Mouse (Mus musculus): ENCODE data around the gene Lama1. TPM values are rescaled to one million over a fixed set of nuclear protein-coding genes. Genes with fewer than 3 reads are reported as not detected.
"Not testable (repeated sequence)": the region's sequence is repeated elsewhere in the genome, so short reads cannot be mapped to it uniquely, and the experiment has no call there.

The Lama1 gene
- total and polyA plus RNA-seq, 2 experiments from 2014 or later: 0.03 to 0.11 TPM

DNA sequence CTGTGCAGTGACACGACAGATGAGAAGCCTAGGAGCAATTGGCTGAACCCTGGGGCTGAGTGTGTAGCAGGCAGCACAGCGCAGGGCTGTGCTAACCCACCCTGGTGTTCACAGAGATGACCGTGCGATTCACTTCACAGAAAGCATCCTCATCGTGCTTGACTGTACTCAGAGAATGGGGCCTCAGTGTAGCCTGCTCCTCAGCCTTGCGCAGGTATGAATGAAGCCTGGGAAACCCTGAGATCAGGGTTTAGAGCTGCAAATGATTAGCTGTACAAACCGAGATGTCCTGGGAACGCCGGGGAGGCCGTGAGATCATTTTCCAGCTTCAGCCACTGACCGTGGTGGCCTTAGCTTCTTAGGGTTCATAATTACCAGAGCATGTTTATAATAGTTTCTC, 29.5 kb downstream of the Lama1 start:
- no peak for DNase-seq (ENCODE audit: low spot score)
- H3K27ac ChIP-seq (ENCODE audit: low read depth): no peak overlapping the region
- H3K27me3 ChIP-seq (ENCODE audit: control insufficient read depth, insufficient read depth, low read length): 0 out of 2 replicates have a peak, but pooled peaks cover 7% of the 10 kb centered on the region
- H3K4me3 ChIP-seq (ENCODE audit: low read depth, low read length): no peak overlapping the region
- H3K4me2 ChIP-seq (ENCODE audit: low read depth, low read length): no peak overlapping the region
- 0 out of 2 replicates have a peak, but pooled peaks cover 5% of the 10 kb centered on the region for H3K4me1 ChIP-seq (ENCODE audit: control insufficient read depth, insufficient read depth)
- TF ChIP-seq EP300 (IDR thresholded peaks at IDR 0.05; ENCODE audit: low read depth) (no peak), CTCF (IDR thresholded peaks at IDR 0.05; ENCODE audit: low read depth) (no peak)
- ATAC-seq (ENCODE audit: insufficient read depth, low read depth): no peak
- 89% methylated on average over 11 of the region's 11 CpGs for WGBS
- no peaks in the 10 kb centered on the region for H3K9me3 ChIP-seq (replicated peaks; ENCODE audit: control insufficient read depth, low read length)
- no peak overlapping the region for H3K9ac ChIP-seq (replicated peaks; ENCODE audit: low read depth, low read length)
- no peaks in the 10 kb centered on the region for H3K36me3 ChIP-seq (replicated peaks; ENCODE audit: control insufficient read depth, insufficient read depth, low read length)

DNA sequence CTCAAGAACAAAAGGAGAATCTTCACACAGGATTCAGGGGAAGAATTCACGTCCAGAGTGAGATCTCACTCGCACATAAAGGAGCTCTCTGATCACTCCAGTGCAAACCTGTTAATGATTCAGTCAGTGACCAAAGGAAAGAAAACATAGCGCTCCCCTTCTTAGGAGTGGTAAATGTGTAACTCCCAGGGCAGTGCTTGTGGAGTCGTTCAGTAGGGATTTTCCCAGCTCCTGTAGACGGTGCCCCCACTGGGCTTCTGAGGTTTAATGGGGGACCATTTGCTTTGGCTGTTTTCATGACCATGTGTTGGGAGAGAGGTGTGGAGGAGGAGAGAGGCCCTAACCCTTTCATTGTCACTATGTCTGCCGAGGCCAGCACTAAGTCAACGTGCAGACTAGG, 31.7 kb downstream of the Lama1 start:
- H3K4me2 ChIP-seq (ENCODE audit: low read depth, low read length): no peak overlapping the region
- H3K9me3 ChIP-seq (replicated peaks; ENCODE audit: control insufficient read depth, low read length): no peaks in the 10 kb centered on the region
- 0 out of 2 replicates have a peak, but pooled peaks cover 7% of the 10 kb centered on the region for H3K27me3 ChIP-seq (ENCODE audit: control insufficient read depth, insufficient read depth, low read length)
- 69% methylated on average over 7 of the region's 7 CpGs for WGBS
- 0 out of 2 replicates have a peak, but pooled peaks cover 5% of the 10 kb centered on the region for H3K4me1 ChIP-seq (ENCODE audit: control insufficient read depth, insufficient read depth)
- no peak for DNase-seq (ENCODE audit: low spot score)
- TF ChIP-seq CTCF (IDR thresholded peaks at IDR 0.05; ENCODE audit: low read depth): no peak
- TF ChIP-seq EP300 (IDR thresholded peaks at IDR 0.05; ENCODE audit: low read depth): no peak
- no peak overlapping the region for H3K4me3 ChIP-seq (ENCODE audit: low read depth, low read length)
- no peak overlapping the region for H3K9ac ChIP-seq (replicated peaks; ENCODE audit: low read depth, low read length)
- H3K36me3 ChIP-seq (replicated peaks; ENCODE audit: control insufficient read depth, insufficient read depth, low read length): no peaks in the 10 kb centered on the region
- ATAC-seq (ENCODE audit: insufficient read depth, low read depth): no peak
- no peak overlapping the region for H3K27ac ChIP-seq (ENCODE audit: low read depth)

GRCm38 (mm10) chr17:67731096-67731495, 34.0 kb downstream of the Lama1 start:
- TF ChIP-seq CTCF (IDR thresholded peaks at IDR 0.05; ENCODE audit: low read depth) (no peak), EP300 (IDR thresholded peaks at IDR 0.05; ENCODE audit: low read depth) (no peak)
- Histone ChIP-seq H3K27ac (ENCODE audit: low read depth) (no peak overlapping the region), H3K36me3 (replicated peaks; ENCODE audit: control insufficient read depth, insufficient read depth, low read length) (no peaks in the 10 kb centered on the region), H3K9ac (replicated peaks; ENCODE audit: low read depth, low read length) (no peak overlapping the region), H3K9me3 (replicated peaks; ENCODE audit: control insufficient read depth, low read length) (no peaks in the 10 kb centered on the region), H3K4me1 (ENCODE audit: control insufficient read depth, insufficient read depth) (0 out of 2 replicates have a peak, but pooled peaks cover 5% of the 10 kb centered on the region), H3K4me2 (ENCODE audit: low read depth, low read length) (no peak overlapping the region), H3K27me3 (ENCODE audit: control insufficient read depth, insufficient read depth, low read length) (0 out of 2 replicates have a peak, but pooled peaks cover 7% of the 10 kb centered on the region), H3K4me3 (ENCODE audit: low read depth, low read length) (no peak overlapping the region)
- DNase-seq (ENCODE audit: low spot score) (no peak), ATAC-seq (ENCODE audit: insufficient read depth, low read depth) (no peak)
- 50% methylated on average over 3 of the region's 3 CpGs for WGBS

- H3K9me3 ChIP-seq (replicated peaks; ENCODE audit: control insufficient read depth, low read length): no peaks in the 10 kb centered on the region
- 0 out of 2 replicates have a peak, but pooled peaks cover 5% of the 10 kb centered on the region for H3K4me1 ChIP-seq (ENCODE audit: control insufficient read depth, insufficient read depth)
- H3K9ac ChIP-seq (replicated peaks; ENCODE audit: low read depth, low read length): no peak overlapping the region
- no peak overlapping the region for H3K4me2 ChIP-seq (ENCODE audit: low read depth, low read length)
- TF ChIP-seq CTCF (IDR thresholded peaks at IDR 0.05; ENCODE audit: low read depth) (no peak), EP300 (IDR thresholded peaks at IDR 0.05; ENCODE audit: low read depth) (no peak)
- no peaks in the 10 kb centered on the region for H3K36me3 ChIP-seq (replicated peaks; ENCODE audit: control insufficient read depth, insufficient read depth, low read length)
- 61% methylated on average over 11 of the region's 11 CpGs for WGBS
- no peak overlapping the region for H3K4me3 ChIP-seq (ENCODE audit: low read depth, low read length)
- no peak overlapping the region for H3K27ac ChIP-seq (ENCODE audit: low read depth)
- no peak for DNase-seq (ENCODE audit: low spot score)
- ATAC-seq (ENCODE audit: insufficient read depth, low read depth): no peak
- H3K27me3 ChIP-seq (ENCODE audit: control insufficient read depth, insufficient read depth, low read length): 0 out of 2 replicates have a peak, but pooled peaks cover 7% of the 10 kb centered on the region
Measured at GRCm38 (mm10) chr17:67731964-67732363, 34.9 kb downstream of the Lama1 start.

GRCm38 (mm10) chr17:67733516-67733915, 36.5 kb downstream of the Lama1 start:
- no peak overlapping the region for H3K27ac ChIP-seq (ENCODE audit: low read depth)
- no peak for DNase-seq (ENCODE audit: low spot score)

GRCm38 (mm10) chr17:67735722-67736121, 38.7 kb downstream of the Lama1 start:
- Histone ChIP-seq H3K27me3 (ENCODE audit: control insufficient read depth, insufficient read depth, low read length) (no peaks in the 10 kb centered on the region), H3K4me2 (ENCODE audit: low read depth, low read length) (no peak overlapping the region), H3K27ac (ENCODE audit: low read depth) (no peak overlapping the region), H3K36me3 (replicated peaks; ENCODE audit: control insufficient read depth, insufficient read depth, low read length) (no peaks in the 10 kb centered on the region), H3K9me3 (replicated peaks; ENCODE audit: control insufficient read depth, low read length) (no peaks in the 10 kb centered on the region), H3K4me3 (ENCODE audit: low read depth, low read length) (no peak overlapping the region), H3K9ac (replicated peaks; ENCODE audit: low read depth, low read length) (no peak overlapping the region), H3K4me1 (ENCODE audit: control insufficient read depth, insufficient read depth) (no peaks in the 10 kb centered on the region)
- no peak for ATAC-seq (ENCODE audit: insufficient read depth, low read depth)
- TF ChIP-seq EP300 (IDR thresholded peaks at IDR 0.05; ENCODE audit: low read depth): no peak
- TF ChIP-seq CTCF (IDR thresholded peaks at IDR 0.05; ENCODE audit: low read depth): no peak
- WGBS: 56% methylated on average over 6 of the region's 6 CpGs
- DNase-seq (ENCODE audit: low spot score): no peak

More at GRCm38 (mm10) chr17:67733516-67733915, 36.5 kb downstream of the Lama1 start:
- no peak for ATAC-seq (ENCODE audit: insufficient read depth, low read depth)
- WGBS: 58% methylated on average over 12 of the region's 12 CpGs
- Histone ChIP-seq H3K9me3 (replicated peaks; ENCODE audit: control insufficient read depth, low read length) (no peaks in the 10 kb centered on the region), H3K27me3 (ENCODE audit: control insufficient read depth, insufficient read depth, low read length) (0 out of 2 replicates have a peak, but pooled peaks cover 7% of the 10 kb centered on the region), H3K4me3 (ENCODE audit: low read depth, low read length) (no peak overlapping the region), H3K36me3 (replicated peaks; ENCODE audit: control insufficient read depth, insufficient read depth, low read length) (no peaks in the 10 kb centered on the region), H3K4me2 (ENCODE audit: low read depth, low read length) (no peak overlapping the region), H3K9ac (replicated peaks; ENCODE audit: low read depth, low read length) (no peak overlapping the region), H3K4me1 (ENCODE audit: control insufficient read depth, insufficient read depth) (0 out of 2 replicates have a peak, but pooled peaks cover 5% of the 10 kb centered on the region)
- TF ChIP-seq EP300 (IDR thresholded peaks at IDR 0.05; ENCODE audit: low read depth) (no peak), CTCF (IDR thresholded peaks at IDR 0.05; ENCODE audit: low read depth) (no peak)

GRCm38 (mm10) chr17:67741229-67741628, 44.2 kb downstream of the Lama1 start:
- not testable (repeated sequence) for H3K4me2 ChIP-seq (ENCODE audit: low read depth, low read length); ATAC-seq (ENCODE audit: insufficient read depth, low read depth); H3K9me3 ChIP-seq (replicated peaks; ENCODE audit: control insufficient read depth, low read length); H3K4me1 ChIP-seq (ENCODE audit: control insufficient read depth, insufficient read depth); H3K9ac ChIP-seq (replicated peaks; ENCODE audit: low read depth, low read length); H3K36me3 ChIP-seq (replicated peaks; ENCODE audit: control insufficient read depth, insufficient read depth, low read length); DNase-seq (ENCODE audit: low spot score); H3K27me3 ChIP-seq (ENCODE audit: control insufficient read depth, insufficient read depth, low read length); H3K4me3 ChIP-seq (ENCODE audit: low read depth, low read length); H3K27ac ChIP-seq (ENCODE audit: low read depth)
